Mouse (Mus musculus): ENCODE measurements around the gene Chaf1a. TPM values are rescaled to one million over a fixed set of nuclear protein-coding genes. Genes with fewer than 3 reads are reported as not detected.

The Chaf1a gene
- polyA plus RNA-seq, 1 experiment from 2014 or later = 9.2 TPM

DNA sequence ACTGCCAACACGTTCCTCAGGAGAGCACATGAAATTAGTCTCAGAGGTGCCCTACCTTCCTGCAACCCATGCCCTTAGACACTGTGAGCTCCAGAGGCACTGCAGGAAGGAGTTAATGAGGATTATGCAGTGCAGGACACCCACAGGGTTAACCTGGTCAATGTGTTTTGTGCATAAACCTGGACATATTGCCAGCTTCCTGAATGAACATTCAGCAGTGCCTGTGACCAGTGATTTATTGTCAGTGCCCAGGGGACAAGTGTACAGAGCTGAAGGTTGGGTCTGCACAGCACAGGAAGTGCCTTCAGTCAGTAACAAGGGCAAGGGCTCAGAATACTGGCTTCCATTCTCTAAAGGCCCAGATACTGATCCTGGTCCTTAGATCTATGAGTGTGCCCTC, 13.4 kb upstream of the Chaf1a start:
- H3K4me2 ChIP-seq (ENCODE audit: low read length) = no peak overlapping the region
- no peaks in the 10 kb centered on the region for H3K27me3 ChIP-seq (ENCODE audit: control insufficient read depth, insufficient read depth, low read length)
- no peak for ATAC-seq (ENCODE audit: insufficient number of reproducible peaks, insufficient read depth, low FRiP score, low read depth)
- H3K9me3 ChIP-seq (ENCODE audit: control insufficient read depth, low read length) = no peaks in the 10 kb centered on the region
- peak overlapping the region; percentile 39 for H3K9ac ChIP-seq (ENCODE audit: low read length)
- H3K36me3 ChIP-seq (ENCODE audit: control insufficient read depth, insufficient read depth, low read length) = peaks cover 22% of the 10 kb centered on the region
- H3K4me3 ChIP-seq (ENCODE audit: control insufficient read depth in 1 of 2, insufficient read depth in 1 of 2, low read depth in 1 of 2, low read length in 2 of 2) = no peak overlapping the region
- H3K4me1 ChIP-seq (ENCODE audit: control insufficient read depth in 2 of 2, insufficient read depth in 2 of 2, low read length in 2 of 2) = peaks cover 41 to 48% of the 10 kb centered on the region in 2 experiments
- 38% methylated on average over 1 of the region's 1 CpGs for WGBS
- H3K27ac ChIP-seq (replicated peaks in 1 of 2; ENCODE audit: control insufficient read depth in 1 of 2, insufficient read depth in 1 of 2, low read depth in 2 of 2, low read length in 2 of 2) = peak overlapping the region in 1 of 2 experiments; percentile 46; a peak in 2 of 4 replicates

DNA sequence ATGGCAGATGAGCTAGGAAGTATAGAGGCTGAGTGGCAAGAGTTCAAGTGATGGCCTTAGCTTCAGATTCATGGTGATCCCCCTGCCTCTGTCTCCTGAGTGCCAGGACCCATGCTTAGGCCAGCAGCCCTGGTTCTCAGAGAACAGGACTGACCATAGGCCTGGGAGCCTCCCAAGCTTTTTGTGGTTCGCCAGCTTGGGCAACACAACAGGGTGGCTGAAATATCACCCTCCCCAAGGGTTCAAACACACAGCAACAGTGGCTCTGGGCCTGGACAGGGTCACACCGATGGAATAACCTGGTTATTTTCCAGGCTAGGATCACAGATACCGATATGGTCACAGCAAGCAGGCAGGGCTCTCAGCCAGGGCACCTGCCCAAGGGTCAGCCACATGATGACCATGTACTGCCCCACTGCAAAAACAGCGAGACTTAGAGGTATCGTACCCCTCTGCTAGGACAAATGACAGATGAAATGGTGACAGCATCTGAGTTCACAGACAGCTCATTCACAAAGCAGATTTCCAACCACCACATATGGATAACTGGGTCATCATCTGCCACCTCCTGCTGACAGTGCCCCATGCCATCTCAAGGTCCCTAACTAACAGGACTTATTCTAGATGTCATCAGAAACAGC, 12.3 kb upstream of the Chaf1a start:
- Histone ChIP-seq H3K9ac (ENCODE audit: low read length) (no peak overlapping the region; the same call in 1 of the 2 replicates), H3K9me3 (ENCODE audit: control insufficient read depth, low read length) (no peaks in the 10 kb centered on the region), H3K27ac (replicated peaks in 1 of 2; ENCODE audit: control insufficient read depth in 1 of 2, insufficient read depth in 1 of 2, low read depth in 2 of 2, low read length in 2 of 2) (no peak overlapping the region), H3K36me3 (ENCODE audit: control insufficient read depth, insufficient read depth, low read length) (peaks cover 24% of the 10 kb centered on the region), H3K4me1 (ENCODE audit: control insufficient read depth in 2 of 2, insufficient read depth in 2 of 2, low read length in 2 of 2) (peaks cover 36 to 43% of the 10 kb centered on the region in 2 experiments), H3K4me3 (ENCODE audit: control insufficient read depth in 1 of 2, insufficient read depth in 1 of 2, low read depth in 1 of 2, low read length in 2 of 2) (no peak overlapping the region), H3K4me2 (ENCODE audit: low read length) (no peak overlapping the region), H3K27me3 (ENCODE audit: control insufficient read depth, insufficient read depth, low read length) (no peaks in the 10 kb centered on the region)
- ATAC-seq (ENCODE audit: insufficient number of reproducible peaks, insufficient read depth, low FRiP score, low read depth) = no peak
- 81% methylated on average over 5 of the region's 5 CpGs for WGBS

DNA sequence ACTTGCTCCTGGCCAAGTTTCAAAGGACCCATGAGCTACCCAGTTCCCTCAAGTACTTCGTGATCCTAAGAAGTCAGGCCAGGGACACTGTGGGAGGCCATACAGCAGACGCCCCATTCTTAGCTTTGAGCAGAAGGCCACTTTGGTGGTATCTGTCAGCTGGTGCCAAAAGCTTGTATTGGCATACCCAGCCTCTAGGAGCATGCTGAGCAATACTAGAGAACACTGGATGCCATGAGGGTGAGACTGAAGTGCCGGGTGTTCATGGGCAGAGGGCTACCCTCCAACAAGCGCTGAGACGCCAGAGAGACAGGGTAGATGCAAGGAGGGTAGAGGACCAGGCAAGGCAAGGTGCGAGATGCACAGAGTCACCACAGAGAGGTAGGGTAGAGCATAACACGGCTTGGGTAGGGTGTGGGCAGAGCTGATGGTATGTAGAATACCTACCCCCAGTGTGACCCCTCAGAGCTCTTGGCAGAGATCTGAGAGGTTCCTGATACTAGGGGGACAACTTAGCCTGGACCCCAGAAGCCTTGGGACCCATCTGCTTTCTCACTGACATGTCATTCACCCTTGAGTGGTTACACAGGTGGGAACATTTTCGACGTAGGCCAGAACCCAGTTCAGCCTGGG, 9.9 kb upstream of the Chaf1a start:
- WGBS = 89% methylated on average over 9 of the region's 9 CpGs
- Histone ChIP-seq H3K36me3 (ENCODE audit: control insufficient read depth, insufficient read depth, low read length) (peaks cover 44% of the 10 kb centered on the region), H3K27me3 (ENCODE audit: control insufficient read depth, insufficient read depth, low read length) (no peaks in the 10 kb centered on the region), H3K4me3 (ENCODE audit: control insufficient read depth in 1 of 2, insufficient read depth in 1 of 2, low read depth in 1 of 2, low read length in 2 of 2) (no peak overlapping the region), H3K9me3 (ENCODE audit: control insufficient read depth, low read length) (no peaks in the 10 kb centered on the region), H3K4me2 (ENCODE audit: low read length) (no peak overlapping the region), H3K9ac (ENCODE audit: low read length) (no peak overlapping the region), H3K27ac (replicated peaks in 1 of 2; ENCODE audit: control insufficient read depth in 1 of 2, insufficient read depth in 1 of 2, low read depth in 2 of 2, low read length in 2 of 2) (no peak overlapping the region), H3K4me1 (ENCODE audit: control insufficient read depth in 2 of 2, insufficient read depth in 2 of 2, low read length in 2 of 2) (peaks cover 20 to 29% of the 10 kb centered on the region in 2 experiments)
- no peak for ATAC-seq (ENCODE audit: insufficient number of reproducible peaks, insufficient read depth, low FRiP score, low read depth)

DNA sequence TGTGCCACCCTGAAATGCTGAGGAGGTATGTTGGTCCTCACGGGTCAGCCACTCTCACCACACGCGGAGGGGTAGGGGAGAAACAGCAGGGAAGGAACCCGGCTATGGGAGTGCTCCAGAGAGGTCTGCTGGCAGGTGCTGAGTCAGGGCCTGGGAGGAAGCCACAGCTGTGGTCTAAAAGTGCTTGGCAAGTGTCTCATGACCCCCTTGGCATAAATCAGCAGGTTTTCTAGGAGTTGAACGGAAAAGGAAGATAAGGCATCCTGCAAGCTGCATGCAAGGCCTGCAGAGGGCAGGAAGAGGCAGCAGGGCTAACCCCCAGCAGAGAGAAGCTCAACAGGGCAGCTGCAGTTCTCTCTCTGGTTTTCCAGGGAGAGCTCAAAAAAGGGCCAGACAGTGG, 9.3 kb upstream of the Chaf1a start:
- H3K36me3 ChIP-seq (ENCODE audit: control insufficient read depth, insufficient read depth, low read length) = peaks cover 44% of the 10 kb centered on the region
- no peak; the same call in 1 of the 2 replicates for ATAC-seq (ENCODE audit: insufficient number of reproducible peaks, insufficient read depth, low FRiP score, low read depth)
- H3K4me1 ChIP-seq (ENCODE audit: control insufficient read depth in 2 of 2, insufficient read depth in 2 of 2, low read length in 2 of 2) = peaks cover 17 to 24% of the 10 kb centered on the region in 2 experiments
- H3K27me3 ChIP-seq (ENCODE audit: control insufficient read depth, insufficient read depth, low read length) = no peaks in the 10 kb centered on the region
- H3K27ac ChIP-seq (replicated peaks in 1 of 2; ENCODE audit: control insufficient read depth in 1 of 2, insufficient read depth in 1 of 2, low read depth in 2 of 2, low read length in 2 of 2) = peak overlapping the region; percentile 14 to 39; a peak in 1 of 4 replicates
- H3K4me2 ChIP-seq (ENCODE audit: low read length) = no peak overlapping the region
- no peak overlapping the region for H3K4me3 ChIP-seq (ENCODE audit: control insufficient read depth in 1 of 2, insufficient read depth in 1 of 2, low read depth in 1 of 2, low read length in 2 of 2)
- H3K9ac ChIP-seq (ENCODE audit: low read length) = no peak overlapping the region
- WGBS = 44% methylated on average over 5 of the region's 5 CpGs
- no peaks in the 10 kb centered on the region for H3K9me3 ChIP-seq (ENCODE audit: control insufficient read depth, low read length)

DNA sequence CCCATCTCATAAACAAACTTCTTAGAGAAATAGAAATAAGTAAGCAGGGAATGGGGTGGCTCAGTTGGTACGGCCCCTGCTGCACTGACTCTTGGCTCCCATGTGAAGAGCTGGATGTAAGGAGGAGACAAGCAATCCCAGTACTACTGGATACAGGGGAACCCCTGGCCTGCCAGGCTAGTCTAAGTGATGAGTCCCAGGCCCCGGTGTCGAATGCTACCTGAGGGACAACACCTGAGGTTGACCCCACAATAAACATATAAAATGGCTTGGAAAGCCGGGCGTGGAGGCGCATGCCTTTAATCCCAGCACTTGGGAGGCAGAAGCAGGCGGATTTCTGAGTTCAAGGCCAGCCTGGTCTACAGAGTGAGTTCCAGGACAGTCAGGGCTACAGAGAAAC, 8.8 kb upstream of the Chaf1a start:
- Histone ChIP-seq H3K4me2 (ENCODE audit: low read length) (no peak overlapping the region), H3K36me3 (ENCODE audit: control insufficient read depth, insufficient read depth, low read length) (peaks cover 44% of the 10 kb centered on the region), H3K4me3 (ENCODE audit: control insufficient read depth in 1 of 2, insufficient read depth in 1 of 2, low read depth in 1 of 2, low read length in 2 of 2) (no peak overlapping the region), H3K9me3 (ENCODE audit: control insufficient read depth, low read length) (no peaks in the 10 kb centered on the region), H3K4me1 (ENCODE audit: control insufficient read depth in 2 of 2, insufficient read depth in 2 of 2, low read length in 2 of 2) (peaks cover 13 to 19% of the 10 kb centered on the region in 2 experiments; a peak in 3 of 4 replicates), H3K27me3 (ENCODE audit: control insufficient read depth, insufficient read depth, low read length) (no peaks in the 10 kb centered on the region), H3K9ac (ENCODE audit: low read length) (no peak overlapping the region), H3K27ac (replicated peaks in 1 of 2; ENCODE audit: control insufficient read depth in 1 of 2, insufficient read depth in 1 of 2, low read depth in 2 of 2, low read length in 2 of 2) (peak overlapping the region; percentile 14 to 39; a peak in 1 of 4 replicates)
- 93% methylated on average over 7 of the region's 7 CpGs for WGBS
- no peak for ATAC-seq (ENCODE audit: insufficient number of reproducible peaks, insufficient read depth, low FRiP score, low read depth)

DNA sequence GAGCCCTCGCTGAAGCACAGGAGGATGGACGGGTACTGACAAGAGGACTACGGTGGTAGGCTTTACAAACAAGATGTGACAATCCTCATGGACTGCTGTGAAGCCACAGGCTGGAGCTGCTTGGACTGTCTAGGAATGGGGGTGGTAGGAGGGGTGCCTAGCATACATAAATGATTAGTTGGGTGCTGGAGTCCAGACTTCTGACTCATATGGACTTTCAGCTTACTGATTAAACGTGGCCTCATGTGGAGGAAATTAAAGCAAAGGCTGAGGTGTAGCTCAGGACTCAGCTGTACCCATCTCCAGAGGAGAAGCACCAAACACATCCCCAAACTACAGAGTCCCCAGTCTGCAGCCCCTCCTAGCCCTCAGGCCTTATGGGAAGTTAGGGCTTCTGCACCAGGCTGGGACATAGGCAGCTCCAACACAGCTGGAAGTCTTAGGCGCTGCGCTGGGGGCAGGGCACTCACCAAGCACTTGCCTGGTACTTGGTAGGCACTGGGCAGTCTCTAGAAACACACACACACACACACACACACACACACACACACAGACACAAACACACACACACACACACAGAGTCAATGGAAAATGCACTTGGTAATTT, 8.0 kb upstream of the Chaf1a start:
- peaks cover 10 to 16% of the 10 kb centered on the region in 2 experiments; a peak in 3 of 4 replicates for H3K4me1 ChIP-seq (ENCODE audit: control insufficient read depth in 2 of 2, insufficient read depth in 2 of 2, low read length in 2 of 2)
- 69% methylated on average over 6 of the region's 6 CpGs for WGBS
- no peak overlapping the region for H3K4me3 ChIP-seq (ENCODE audit: control insufficient read depth in 1 of 2, insufficient read depth in 1 of 2, low read depth in 1 of 2, low read length in 2 of 2)
- no peak overlapping the region for H3K4me2 ChIP-seq (ENCODE audit: low read length)
- H3K27me3 ChIP-seq (ENCODE audit: control insufficient read depth, insufficient read depth, low read length) = no peaks in the 10 kb centered on the region
- no peak overlapping the region for H3K27ac ChIP-seq (replicated peaks in 1 of 2; ENCODE audit: control insufficient read depth in 1 of 2, insufficient read depth in 1 of 2, low read depth in 2 of 2, low read length in 2 of 2)
- peaks cover 44% of the 10 kb centered on the region for H3K36me3 ChIP-seq (ENCODE audit: control insufficient read depth, insufficient read depth, low read length)
- no peak overlapping the region for H3K9ac ChIP-seq (ENCODE audit: low read length)
- ATAC-seq (ENCODE audit: insufficient number of reproducible peaks, insufficient read depth, low FRiP score, low read depth) = no peak
- no peaks in the 10 kb centered on the region for H3K9me3 ChIP-seq (ENCODE audit: control insufficient read depth, low read length)

DNA sequence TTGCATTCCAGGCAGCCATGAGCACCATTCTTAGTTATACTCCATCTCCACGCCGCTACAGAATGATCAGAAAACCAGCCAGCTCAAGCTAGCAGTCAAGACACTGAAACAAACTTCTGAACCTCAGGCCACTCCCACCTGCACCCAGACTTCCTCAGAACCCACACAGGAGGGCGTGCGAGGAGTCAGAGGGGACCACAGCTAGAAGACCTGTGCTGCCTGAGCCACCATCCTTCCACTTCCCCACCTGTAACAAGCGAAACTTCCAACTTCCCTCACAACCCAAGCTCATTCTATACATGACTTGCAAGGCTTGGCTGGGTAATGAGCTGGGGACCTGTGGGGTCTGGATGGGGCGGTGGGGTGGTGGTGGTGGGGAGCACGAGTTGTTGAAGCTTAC, 7.4 kb upstream of the Chaf1a start:
- ATAC-seq (ENCODE audit: insufficient number of reproducible peaks, insufficient read depth, low FRiP score, low read depth) = no peak
- Histone ChIP-seq H3K4me1 (ENCODE audit: control insufficient read depth in 2 of 2, insufficient read depth in 2 of 2, low read length in 2 of 2) (peaks cover 5 to 16% of the 10 kb centered on the region in 2 experiments; a peak in 3 of 4 replicates), H3K27me3 (ENCODE audit: control insufficient read depth, insufficient read depth, low read length) (no peaks in the 10 kb centered on the region), H3K9me3 (ENCODE audit: control insufficient read depth, low read length) (no peaks in the 10 kb centered on the region), H3K4me2 (ENCODE audit: low read length) (no peak overlapping the region), H3K36me3 (ENCODE audit: control insufficient read depth, insufficient read depth, low read length) (peaks cover 40% of the 10 kb centered on the region), H3K9ac (ENCODE audit: low read length) (no peak overlapping the region), H3K27ac (replicated peaks in 1 of 2; ENCODE audit: control insufficient read depth in 1 of 2, insufficient read depth in 1 of 2, low read depth in 2 of 2, low read length in 2 of 2) (no peak overlapping the region), H3K4me3 (ENCODE audit: control insufficient read depth in 1 of 2, insufficient read depth in 1 of 2, low read depth in 1 of 2, low read length in 2 of 2) (no peak overlapping the region)
- WGBS = 74% methylated on average over 7 of the region's 7 CpGs

Data from heart, embryonic 14.5 days (tissue).